Mouse (Mus musculus) ES-Bruce4 (cell line): ENCODE measurements at regions not wholly inside any gene's neighbourhood (a gene's known extent, or its start where the extent isn't known, plus 50 kb on each side); places are given as distances from the start of the nearest gene placed in this dataset.

ENCODE experiments used
- CTCF ChIP-seq: IDR thresholded peaks from one replicate; pipeline ENCODE4 v1.8.1; 2011; ENCODE audit warnings: low read depth, low read length
- EP300 ChIP-seq: IDR thresholded peaks from 2 replicates; pipeline ENCODE4 v1.6.1; 2011; ENCODE audit warnings: low read depth, low read length; ENCODE audit not compliant: insufficient read depth
- POLR2A ChIP-seq: IDR thresholded peaks from one replicate; pipeline ENCODE4 v1.8.1; 2011; ENCODE audit warnings: low read length; ENCODE audit not compliant: insufficient read depth

DNA sequence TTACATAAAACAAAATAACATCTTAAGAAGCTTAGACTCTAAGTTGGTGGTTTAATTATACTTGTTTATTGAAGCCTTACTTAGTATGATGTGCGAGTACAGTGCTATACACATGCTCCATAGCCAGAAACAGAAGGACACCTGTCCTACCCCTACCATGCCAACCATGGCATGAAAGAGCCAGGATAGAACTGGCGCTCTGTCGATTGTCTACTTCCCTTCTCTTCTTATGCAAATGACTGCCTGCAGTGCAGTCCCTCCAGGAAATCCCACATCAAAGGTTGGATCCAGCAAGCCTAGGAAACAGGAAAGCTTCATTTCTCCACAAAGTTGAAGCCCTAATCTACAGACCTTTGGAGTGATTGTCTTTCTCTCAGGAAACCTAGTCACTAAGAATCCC, 181.8 kb upstream of the Astn2 start:
- TF ChIP-seq EP300 (peak; percentile 36; the same call in 1 of the 2 replicates), CTCF (no peak), POLR2A (no peak)
